Mouse (Mus musculus) heart, embryonic 12.5 days (tissue): ENCODE data around the gene Clnk. TPM values are rescaled to one million over a fixed set of nuclear protein-coding genes. Genes with fewer than 3 reads are reported as not detected.

Experiments
- ATAC-seq: fragments of 200-750 bp; cut with Nextera tagmentation; 2 replicates; pipeline ENCODE4 v1.8.0; 2017; ENCODE audit warnings: moderate TSS enrichment, moderate library complexity; ENCODE audit not compliant: insufficient number of reproducible peaks, low FRiP score
- H3K27ac ChIP-seq: fragments of 300-500 bp; sonication (generic); 2 replicates; pipeline ENCODE4 v1.5.1; 2016; ENCODE audit warnings: mild to moderate bottlenecking, moderate library complexity; ENCODE audit not compliant: poor library complexity, severe bottlenecking
- H3K27me3 ChIP-seq: fragments of 300-500 bp; sonication (generic); replicated peaks from 2 replicates; pipeline ENCODE4 v1.6.1; 2016; ENCODE audit warnings: mild to moderate bottlenecking, moderate library complexity
- H3K36me3 ChIP-seq: fragments of 300-500 bp; sonication (generic); 2 replicates; pipeline ENCODE4 v1.6.1; 2016; ENCODE audit warnings: mild to moderate bottlenecking, moderate library complexity
- H3K4me1 ChIP-seq: fragments of 300-500 bp; sonication (generic); replicated peaks from 2 replicates; pipeline ENCODE4 v1.6.1; 2016; ENCODE audit warnings: mild to moderate bottlenecking
- H3K4me2 ChIP-seq: fragments of 300-500 bp; sonication (generic); 2 replicates; pipeline ENCODE4 v1.6.1; 2016; ENCODE audit warnings: mild to moderate bottlenecking, moderate library complexity
- H3K4me3 ChIP-seq: fragments of 300-500 bp; sonication (generic); 2 replicates; pipeline ENCODE4 v1.5.1; 2016; ENCODE audit warnings: mild to moderate bottlenecking
- H3K9ac ChIP-seq: fragments of 300-500 bp; sonication (generic); 2 replicates; pipeline ENCODE4 v1.6.1; 2016; ENCODE audit warnings: mild to moderate bottlenecking, moderate library complexity
- H3K9me3 ChIP-seq: fragments of 300-500 bp; sonication (generic); replicated peaks from 2 replicates; pipeline ENCODE4 v1.6.1; 2016; ENCODE audit warnings: mild to moderate bottlenecking, moderate library complexity
- WGBS: fragments of 180-500 bp; shearing (Covaris S2); methylation state at CpG from one replicate; pipeline ENCODE4 v1.1.7; 2016; 5-methylcytosine and 5-hydroxymethylcytosine counted together
- polyA plus RNA-seq: library from polyadenylated mRNA; unstranded; fragments of >200 nt; fragmentation: Nextera tagmentation; extraction: Ambion mirVana; gene quantifications from 2 replicates; pipeline ENCODE4 v1.2.1, GENCODE M21; 2016

The Clnk gene
- polyA plus RNA-seq, 1 experiment from 2014 or later, result not detected

- Histone ChIP-seq H3K27ac (no peak overlapping the region), H3K4me3 (no peak overlapping the region), H3K9ac (no peak overlapping the region), H3K4me2 (no peak overlapping the region), H3K9me3 (peaks cover 3% of the 10 kb centered on the region; the same call in 1 of the 2 replicates), H3K36me3 (no peaks in the 10 kb centered on the region), H3K27me3 (no peaks in the 10 kb centered on the region), H3K4me1 (peaks cover 5% of the 10 kb centered on the region)
- WGBS, result 94% methylated on average over 1 of the region's 1 CpGs
- ATAC-seq, result no peak
These were observed 26.4 kb downstream of the Clnk start for GRCm38 (mm10) chr5:38850171-38850570.

GRCm38 (mm10) chr5:38845529-38845928, 31.1 kb downstream of the Clnk start:
- Histone ChIP-seq H3K4me3 (no peak overlapping the region), H3K27ac (no peak overlapping the region), H3K36me3 (no peaks in the 10 kb centered on the region), H3K27me3 (no peaks in the 10 kb centered on the region), H3K4me2 (no peak overlapping the region), H3K4me1 (peaks cover 5% of the 10 kb centered on the region), H3K9me3 (no peaks in the 10 kb centered on the region), H3K9ac (no peak overlapping the region)
- 12% methylated on average over 3 of the region's 3 CpGs for WGBS
- ATAC-seq, result no peak

DNA sequence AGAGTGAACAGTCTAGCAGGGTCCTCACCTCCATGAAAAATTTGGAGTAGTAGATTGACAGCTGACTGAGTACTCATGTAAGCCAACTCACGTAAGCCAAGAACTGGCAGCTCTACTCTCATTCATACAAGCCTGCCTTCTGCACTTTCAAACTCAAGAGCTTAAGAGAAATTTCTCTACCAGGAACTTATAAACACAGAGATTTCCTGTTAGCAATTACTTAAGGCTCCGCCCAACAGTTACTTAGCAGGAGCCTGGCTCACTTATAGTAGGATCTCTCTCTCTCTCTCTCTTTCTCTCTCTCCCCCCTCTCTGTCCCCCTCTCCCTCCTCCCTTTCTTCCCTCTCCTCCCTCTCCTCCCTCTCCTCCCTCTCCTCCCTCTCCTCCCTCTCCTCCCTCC, 32.3 kb downstream of the Clnk start:
- peaks cover 5% of the 10 kb centered on the region for H3K4me1 ChIP-seq
- H3K4me2 ChIP-seq, result no peak overlapping the region
- no peak overlapping the region for H3K4me3 ChIP-seq
- ATAC-seq, result no peak
- H3K9ac ChIP-seq, result no peak overlapping the region
- WGBS, result 91% methylated on average over 2 of the region's 2 CpGs
- no peaks in the 10 kb centered on the region for H3K9me3 ChIP-seq
- H3K36me3 ChIP-seq, result no peaks in the 10 kb centered on the region
- H3K27ac ChIP-seq, result no peak overlapping the region
- H3K27me3 ChIP-seq, result no peaks in the 10 kb centered on the region

DNA sequence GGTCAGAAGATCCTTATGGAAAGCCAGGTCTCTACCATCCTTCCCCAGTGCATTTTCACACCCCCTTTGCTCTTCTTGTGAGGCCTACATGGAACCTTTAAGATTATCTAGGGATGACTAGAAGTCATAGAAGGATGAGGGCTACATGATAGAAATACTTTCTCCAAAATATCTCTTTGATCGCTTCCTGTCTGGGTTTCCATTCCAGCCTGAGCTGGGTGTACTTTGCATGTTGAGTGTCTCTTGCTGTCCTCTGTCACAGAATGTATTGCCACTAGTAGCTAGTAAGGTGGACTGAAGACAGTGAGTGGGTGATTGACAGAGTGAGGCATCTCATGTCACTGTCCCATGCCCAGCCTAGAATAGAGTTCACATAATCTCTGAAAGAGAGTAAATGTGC, 36.6 kb downstream of the Clnk start:
- Histone ChIP-seq H3K27me3 (no peaks in the 10 kb centered on the region), H3K36me3 (no peaks in the 10 kb centered on the region), H3K4me3 (no peak overlapping the region), H3K9ac (no peak overlapping the region), H3K27ac (no peak overlapping the region), H3K9me3 (no peaks in the 10 kb centered on the region), H3K4me2 (no peak overlapping the region), H3K4me1 (no peaks in the 10 kb centered on the region)
- WGBS, result 93% methylated on average over 1 of the region's 1 CpGs
- ATAC-seq, result no peak

- no peak for ATAC-seq
- Histone ChIP-seq H3K27ac (no peak overlapping the region), H3K9ac (no peak overlapping the region), H3K9me3 (no peaks in the 10 kb centered on the region), H3K4me3 (no peak overlapping the region), H3K27me3 (no peaks in the 10 kb centered on the region), H3K4me1 (no peaks in the 10 kb centered on the region), H3K4me2 (no peak overlapping the region), H3K36me3 (no peaks in the 10 kb centered on the region)
- WGBS, result 64% methylated on average over 6 of the region's 6 CpGs
These were observed 49.3 kb downstream of the Clnk start for GRCm38 (mm10) chr5:38827310-38827709.

GRCm38 (mm10) chr5:38826586-38826985, 50.0 kb downstream of the Clnk start:
- no peak overlapping the region for H3K4me2 ChIP-seq
- H3K9ac ChIP-seq, result no peak overlapping the region
- H3K9me3 ChIP-seq, result no peaks in the 10 kb centered on the region
- no peak overlapping the region for H3K27ac ChIP-seq
- no peak overlapping the region for H3K4me3 ChIP-seq
- 77% methylated on average over 5 of the region's 5 CpGs for WGBS
- H3K27me3 ChIP-seq, result no peaks in the 10 kb centered on the region
- H3K36me3 ChIP-seq, result no peaks in the 10 kb centered on the region
- H3K4me1 ChIP-seq, result no peaks in the 10 kb centered on the region
- no peak for ATAC-seq

- no peaks in the 10 kb centered on the region for H3K4me1 ChIP-seq
- H3K4me3 ChIP-seq, result no peak overlapping the region
- H3K27me3 ChIP-seq, result no peaks in the 10 kb centered on the region
- no peak overlapping the region for H3K9ac ChIP-seq
- WGBS, result 72% methylated on average over 14 of the region's 14 CpGs
- no peak overlapping the region for H3K27ac ChIP-seq
- H3K9me3 ChIP-seq, result no peaks in the 10 kb centered on the region
- H3K4me2 ChIP-seq, result no peak overlapping the region
- no peak for ATAC-seq
- no peaks in the 10 kb centered on the region for H3K36me3 ChIP-seq
These were observed 52.3 kb downstream of the Clnk start for GRCm38 (mm10) chr5:38824132-38824965.

DNA sequence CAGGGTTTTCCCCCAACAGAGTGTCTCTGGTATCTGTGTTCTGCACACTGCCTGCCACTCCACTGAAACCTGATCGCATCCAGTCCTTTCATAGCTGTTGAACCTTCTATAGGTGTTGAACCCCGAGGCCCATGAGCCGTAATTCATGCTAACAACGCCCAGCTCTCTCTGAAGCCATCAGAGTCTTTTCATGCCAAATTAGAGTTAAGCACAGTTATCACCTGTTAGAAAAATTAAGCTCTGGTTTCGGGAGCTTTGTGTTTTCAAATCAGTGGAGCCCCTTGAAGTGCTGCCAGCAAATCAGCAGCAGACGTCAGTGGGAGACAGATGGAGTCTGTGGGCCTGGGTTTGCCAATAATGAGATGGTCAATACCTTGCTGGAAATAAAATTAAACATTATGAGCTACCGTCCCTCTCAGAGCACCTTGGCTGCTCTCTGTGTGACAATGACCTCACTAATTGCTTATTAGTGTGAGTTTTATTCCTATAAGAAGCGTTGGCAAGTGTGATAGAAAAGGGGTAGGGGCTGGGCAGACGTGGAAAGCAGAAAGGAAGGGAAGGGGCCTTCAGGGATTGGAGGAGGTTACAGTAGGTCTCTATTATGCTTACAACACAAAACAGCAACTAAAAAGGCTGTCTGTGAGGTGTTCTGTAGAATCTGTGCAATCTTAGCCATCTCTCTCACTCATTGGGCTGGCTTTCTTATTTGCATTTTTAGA, 63.1 kb downstream of the Clnk start:
- Histone ChIP-seq H3K27ac (no peak overlapping the region), H3K9ac (no peak overlapping the region), H3K27me3 (no peaks in the 10 kb centered on the region), H3K4me1 (no peaks in the 10 kb centered on the region), H3K4me2 (no peak overlapping the region), H3K9me3 (no peaks in the 10 kb centered on the region), H3K36me3 (no peaks in the 10 kb centered on the region), H3K4me3 (no peak overlapping the region)
- ATAC-seq, result no peak
- WGBS, result 64% methylated on average over 9 of the region's 9 CpGs

DNA sequence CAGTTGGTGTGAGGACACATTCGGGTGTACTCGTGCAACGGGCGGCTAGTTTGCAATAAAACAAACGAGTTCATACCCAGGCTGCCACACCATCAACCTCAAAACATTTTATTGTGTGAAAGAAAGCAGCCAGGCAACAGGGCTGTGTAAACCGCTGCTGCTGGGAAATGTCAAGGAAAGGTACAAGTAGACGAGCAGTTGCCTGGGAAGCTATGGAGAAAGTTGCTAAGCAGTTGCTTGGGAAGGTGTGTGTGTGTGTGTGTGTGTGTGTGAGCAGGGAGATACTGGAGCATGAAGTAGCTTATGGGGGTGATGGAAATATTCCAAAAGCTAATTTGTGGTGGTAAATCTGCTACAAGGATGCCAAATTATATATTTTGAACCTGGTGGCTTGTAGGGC, 63.7 kb downstream of the Clnk start:
- 69% methylated on average over 7 of the region's 7 CpGs for WGBS
- no peak overlapping the region for H3K4me2 ChIP-seq
- no peak overlapping the region for H3K4me3 ChIP-seq
- no peaks in the 10 kb centered on the region for H3K36me3 ChIP-seq
- no peaks in the 10 kb centered on the region for H3K4me1 ChIP-seq
- no peak for ATAC-seq
- H3K27ac ChIP-seq, result no peak overlapping the region
- no peaks in the 10 kb centered on the region for H3K27me3 ChIP-seq
- no peak overlapping the region for H3K9ac ChIP-seq
- no peaks in the 10 kb centered on the region for H3K9me3 ChIP-seq

DNA sequence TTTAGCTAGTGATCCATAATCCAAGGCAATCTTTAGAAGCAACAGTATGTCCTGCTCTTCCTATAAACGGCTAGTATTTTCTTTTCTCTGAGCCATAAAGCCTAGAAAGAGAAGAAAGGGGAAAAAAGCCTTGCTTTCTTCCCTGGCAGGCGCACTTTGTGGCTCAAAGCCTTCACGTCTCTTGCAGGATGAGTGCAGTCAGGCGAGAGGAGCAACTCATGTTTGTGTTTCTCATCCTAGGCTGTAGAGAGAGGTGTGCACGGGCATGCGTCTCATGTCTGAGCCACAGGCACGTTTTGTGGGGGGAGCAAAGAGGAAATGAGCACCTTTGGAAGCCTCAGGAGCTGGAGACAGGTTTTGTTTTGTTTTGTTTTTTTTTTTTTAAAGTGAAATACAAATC, 64.2 kb downstream of the Clnk start:
- H3K9ac ChIP-seq, result no peak overlapping the region
- WGBS, result 65% methylated on average over 7 of the region's 7 CpGs
- no peak overlapping the region for H3K4me2 ChIP-seq
- no peak overlapping the region for H3K27ac ChIP-seq
- H3K27me3 ChIP-seq, result no peaks in the 10 kb centered on the region
- H3K9me3 ChIP-seq, result no peaks in the 10 kb centered on the region
- H3K4me1 ChIP-seq, result no peaks in the 10 kb centered on the region
- H3K4me3 ChIP-seq, result no peak overlapping the region
- ATAC-seq, result no peak
- H3K36me3 ChIP-seq, result no peaks in the 10 kb centered on the region

- H3K4me1 ChIP-seq, result no peaks in the 10 kb centered on the region
- WGBS, result 85% methylated on average over 7 of the region's 7 CpGs
- H3K36me3 ChIP-seq, result no peaks in the 10 kb centered on the region
- no peak overlapping the region for H3K27ac ChIP-seq
- no peak overlapping the region for H3K4me3 ChIP-seq
- H3K9ac ChIP-seq, result no peak overlapping the region
- no peak overlapping the region for H3K4me2 ChIP-seq
- H3K9me3 ChIP-seq, result no peaks in the 10 kb centered on the region
- H3K27me3 ChIP-seq, result no peaks in the 10 kb centered on the region
- no peak for ATAC-seq
These were observed 77.7 kb downstream of the Clnk start for GRCm38 (mm10) chr5:38798910-38799309.
